Mouse (Mus musculus) mouse embryonic stem cell (cell line): ENCODE data around the gene Mlip.
"Not testable (repeated sequence)": the region's sequence is repeated elsewhere in the genome, so short reads cannot be mapped to it uniquely, and the experiment has no call there.

Source experiments
- in situ Hi-C, 2 experiments: fragments of 300-500 bp; cut with MboI; formaldehyde crosslinking; loops; 1 replicate in 1 of 2; 3 replicates in 1 of 2; pipeline ENCODE4 v1.14.3; 2019 to 2020; ENCODE audit warnings: low sequenced_read_pairs in 2 of 2, low pct_unique_long_range_greater_than_20kb in 1 of 2, mixed read lengths in 1 of 2; ENCODE audit not compliant: unreplicated experiment in 1 of 2

Mlip gene

DNA sequence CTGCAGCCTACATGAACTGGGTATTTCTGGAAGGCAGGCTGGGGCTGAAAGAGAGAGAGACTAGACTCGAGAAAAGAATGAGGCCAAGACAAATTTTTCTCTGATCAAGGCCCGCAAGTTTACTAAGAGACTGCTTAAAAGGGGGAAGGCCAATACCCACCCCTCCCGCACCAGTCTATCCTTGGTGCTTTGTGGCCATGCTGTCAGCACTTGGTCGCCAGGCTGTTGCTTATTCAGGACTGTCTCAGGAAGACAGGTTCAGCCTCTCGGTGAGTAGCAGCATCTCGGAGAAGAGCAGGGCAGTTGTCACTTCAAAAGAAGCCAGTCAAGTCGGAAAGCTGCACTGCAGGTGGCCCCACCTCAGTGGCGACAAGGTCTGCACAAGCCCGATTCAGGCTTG lies 11.9 kb upstream of the Mlip start:
- in situ Hi-C loops = not testable (repeated sequence)

DNA sequence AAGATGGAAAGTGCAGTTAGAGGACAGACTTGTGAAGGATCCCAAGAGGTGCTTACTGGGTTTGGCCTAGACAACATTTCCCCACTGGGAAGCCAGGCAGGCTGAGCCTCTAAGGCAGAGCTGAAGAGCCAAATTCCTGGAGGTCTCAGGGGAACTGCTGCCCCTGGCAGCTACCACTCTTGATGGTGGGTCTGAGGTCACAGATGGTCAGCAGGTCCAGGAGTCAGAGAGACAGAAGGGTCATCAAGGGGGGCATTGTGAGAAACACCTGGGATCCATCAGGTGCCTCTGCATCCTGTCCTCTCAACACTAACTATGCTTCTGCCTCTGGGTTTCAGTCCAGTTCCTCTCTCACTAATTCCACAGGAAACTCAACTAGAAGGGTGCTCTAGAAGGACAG lies 10.1 kb upstream of the Mlip start:
- in situ Hi-C loops = no loop called here

DNA sequence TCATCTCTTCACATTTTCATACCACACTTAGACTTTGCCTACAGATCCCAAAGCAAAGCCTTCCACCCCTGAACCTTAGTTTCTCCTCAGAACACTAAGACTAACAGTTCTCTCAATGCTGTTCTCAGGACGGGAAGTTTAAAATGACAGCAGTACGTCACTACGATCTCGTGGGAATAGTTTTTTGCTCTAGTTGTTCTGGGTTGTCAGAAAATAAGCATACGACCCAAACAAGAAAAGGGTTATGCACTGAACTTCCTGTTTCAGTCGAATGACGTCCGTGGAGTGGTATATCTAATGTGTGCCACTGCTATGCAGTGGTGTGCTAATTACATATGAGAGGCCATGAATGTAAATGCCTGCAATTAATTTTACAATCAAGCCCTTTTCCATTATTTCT lies 7.9 kb upstream of the Mlip start:
- in situ Hi-C loops = no loop called here

DNA sequence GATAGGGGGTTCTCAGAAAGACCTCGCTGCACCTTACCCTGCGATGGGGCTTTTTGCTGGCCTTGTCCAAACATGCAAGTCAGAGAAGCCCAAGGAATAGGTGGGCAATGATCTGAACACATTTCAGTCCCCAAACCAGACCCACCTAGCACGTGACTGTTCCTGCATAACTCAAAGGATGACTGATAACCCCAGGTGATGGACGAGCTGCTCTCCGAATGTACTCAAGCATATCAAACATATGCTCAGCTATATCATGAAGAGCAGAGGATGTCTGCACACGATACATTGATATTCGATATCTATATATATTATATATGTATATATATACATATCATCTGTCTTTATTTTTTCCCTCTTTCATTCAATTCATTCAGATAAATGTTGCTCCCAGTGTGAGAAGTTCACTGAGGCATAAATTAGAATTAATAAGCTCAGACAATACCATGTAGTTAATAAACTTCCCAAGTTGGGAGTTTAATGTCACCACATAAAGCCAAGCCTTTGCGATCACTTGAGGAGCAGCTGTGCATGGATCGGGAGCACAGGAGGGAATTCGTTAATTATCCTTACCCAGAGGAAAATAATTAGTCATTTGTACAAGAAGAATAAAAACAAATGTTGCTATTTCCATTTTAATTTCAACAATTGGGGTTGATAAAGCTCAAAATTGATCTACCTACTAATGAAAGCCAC lies 6.7 kb upstream of the Mlip start:
- in situ Hi-C loops = no loop called here

DNA sequence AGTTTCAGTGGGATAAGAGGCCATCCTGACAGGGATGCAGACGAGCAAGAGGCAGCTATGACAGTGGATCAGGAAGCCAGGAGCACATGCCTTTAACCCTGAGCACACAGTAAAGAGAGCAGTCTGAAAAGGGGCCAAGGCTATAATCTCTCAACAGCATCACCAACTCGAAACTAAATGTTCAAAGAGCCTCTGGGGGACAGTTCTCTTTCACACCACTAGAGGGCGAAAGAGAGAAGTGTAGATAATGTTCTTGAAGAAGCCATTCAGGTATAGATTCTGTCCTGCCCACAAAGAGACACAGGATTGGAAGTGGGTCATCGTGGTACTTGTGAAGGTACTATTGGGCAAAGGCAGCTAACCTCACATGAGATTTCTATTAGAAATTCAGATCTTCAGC lies 1.2 kb upstream of the Mlip start:
- in situ Hi-C loops = no loop called here

DNA sequence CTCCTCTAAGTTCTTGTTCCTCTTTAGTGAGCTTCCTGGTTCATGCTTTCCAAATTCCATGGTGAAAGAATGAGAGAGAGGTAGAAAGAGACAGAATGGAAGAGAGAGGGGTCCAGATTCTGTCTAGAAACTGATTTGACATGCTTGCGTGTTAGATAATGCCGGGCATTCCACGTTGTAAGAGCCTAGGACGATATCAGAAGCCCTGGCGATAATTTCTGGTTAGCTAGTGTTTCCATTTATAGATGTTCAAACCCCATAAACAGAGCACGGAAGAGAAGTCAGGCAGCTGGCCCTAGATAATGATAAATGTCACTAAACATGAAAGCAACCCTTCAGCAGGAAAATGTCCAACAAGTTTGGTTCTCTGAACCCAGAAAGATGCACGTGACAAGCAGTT lies 5.1 kb downstream of the Mlip start:
- in situ Hi-C loops = no loop called here

DNA sequence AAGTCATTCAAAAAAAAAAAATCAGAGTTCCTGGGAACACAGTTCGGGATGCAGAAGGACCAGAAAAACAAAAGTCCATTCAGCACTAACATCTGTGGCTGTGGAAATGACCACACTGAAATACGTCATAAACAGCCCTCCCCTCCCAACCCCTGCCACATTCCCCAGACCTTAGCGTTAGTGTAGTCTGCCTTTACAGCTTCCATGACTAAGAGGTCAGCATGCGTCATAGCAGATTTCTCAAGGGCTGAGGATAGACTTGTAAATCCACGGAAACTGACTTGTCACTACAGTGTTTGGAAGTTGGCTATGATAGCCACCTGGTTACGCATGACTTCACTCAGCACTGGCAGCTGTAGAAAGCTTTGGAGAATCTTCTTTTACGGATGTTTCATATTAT lies 8.5 kb downstream of the Mlip start:
- in situ Hi-C loops = no loop called here

DNA sequence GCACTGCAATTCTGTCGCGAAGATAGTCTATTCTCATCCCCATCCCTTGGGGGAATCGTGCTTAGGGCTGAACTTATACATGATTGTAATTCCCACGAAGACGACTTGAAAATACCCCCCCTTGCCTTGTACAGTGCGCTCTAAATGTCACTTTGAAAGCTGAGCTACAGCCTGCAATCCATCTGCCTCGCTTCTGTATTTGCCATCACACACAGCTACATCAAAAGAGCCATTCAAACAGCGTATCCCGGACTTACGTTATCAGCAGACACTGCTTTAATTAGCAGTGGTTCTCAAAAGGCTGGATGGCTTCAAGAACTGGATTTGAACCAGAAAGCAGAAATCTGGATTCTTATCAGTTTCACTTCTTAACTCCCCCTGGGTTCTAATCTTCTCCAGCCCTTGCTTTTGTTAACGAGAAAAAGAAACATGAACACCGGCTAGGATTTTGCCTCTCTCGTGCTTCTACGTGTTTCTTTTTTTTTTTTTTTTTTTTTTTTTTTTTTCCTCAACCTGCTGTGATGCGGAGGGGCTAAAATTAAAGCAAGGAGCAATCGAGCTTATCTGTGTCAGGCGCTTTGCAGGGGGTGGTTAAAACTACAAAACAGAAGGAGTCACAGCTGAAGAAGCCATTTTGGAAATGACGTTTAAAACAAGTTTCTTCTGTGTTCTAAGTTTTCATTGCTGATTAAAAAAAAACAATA lies 12.5 kb downstream of the Mlip start:
- in situ Hi-C loops = no loop called here

DNA sequence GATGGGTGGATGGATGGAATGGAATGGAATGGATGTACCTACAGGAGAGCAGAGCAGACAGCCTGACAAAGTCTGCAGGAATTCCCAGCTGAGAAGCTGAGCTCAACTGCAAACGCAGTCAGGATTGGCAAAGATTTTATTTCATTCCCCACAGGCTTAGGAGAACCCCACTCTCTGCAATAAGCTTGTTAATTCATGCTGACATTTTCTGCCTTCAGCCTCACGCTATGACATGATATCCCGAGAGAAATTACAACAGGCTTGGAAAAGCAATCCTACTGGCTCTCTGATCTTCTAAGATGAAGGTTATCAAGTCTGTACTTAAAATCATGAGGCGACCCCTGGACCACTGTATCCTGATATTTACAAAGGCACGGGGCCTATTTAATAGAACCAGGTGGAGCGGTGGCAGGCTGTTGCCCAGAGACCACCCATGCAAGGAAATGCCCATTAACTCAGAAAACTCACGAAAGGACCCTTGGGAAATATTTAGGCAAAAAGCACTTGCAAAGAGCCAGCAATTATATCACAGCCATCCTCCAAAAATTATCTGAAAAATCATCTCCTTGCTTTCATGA lies 13.1 kb downstream of the Mlip start:
- in situ Hi-C loops = no loop called here

DNA sequence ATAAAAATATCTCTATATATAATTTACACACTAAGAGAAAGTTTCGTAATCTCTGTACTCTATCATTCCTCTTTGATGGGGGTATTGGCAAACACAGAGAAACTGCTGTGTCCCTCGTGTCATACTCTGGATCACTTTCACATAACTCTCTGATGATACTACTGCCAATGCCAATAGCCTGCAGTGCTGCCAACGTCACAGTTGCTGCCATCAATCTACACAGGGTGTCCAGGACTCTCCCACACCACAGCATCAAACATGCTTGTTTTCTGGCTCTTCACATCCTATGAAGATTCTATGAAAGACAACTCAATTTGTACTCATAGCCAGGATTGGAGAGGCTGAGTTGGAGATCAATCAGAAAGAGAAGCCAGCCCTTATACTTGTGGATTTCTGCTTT lies 17.4 kb downstream of the Mlip start:
- in situ Hi-C loops = no loop called here

DNA sequence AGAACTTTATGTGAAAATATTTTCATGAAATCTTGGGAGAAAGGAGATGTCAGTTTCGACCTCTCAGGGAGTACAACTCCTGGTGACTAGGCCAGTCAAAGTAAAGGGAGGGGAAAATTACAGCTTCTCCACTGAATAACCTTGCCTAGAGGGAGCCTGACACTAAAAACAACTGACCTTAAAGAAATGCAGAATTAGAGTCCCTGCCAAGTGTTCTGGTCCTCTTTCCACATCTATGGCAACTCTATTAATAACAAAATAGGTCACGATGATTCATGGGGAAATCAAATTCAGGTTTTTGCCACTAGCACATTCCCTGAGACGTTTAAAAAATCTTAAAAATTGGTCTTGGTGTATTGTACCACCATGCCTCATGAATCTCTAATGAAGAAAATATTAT lies 34.4 kb downstream of the Mlip start:
- in situ Hi-C loops = no loop called here

DNA sequence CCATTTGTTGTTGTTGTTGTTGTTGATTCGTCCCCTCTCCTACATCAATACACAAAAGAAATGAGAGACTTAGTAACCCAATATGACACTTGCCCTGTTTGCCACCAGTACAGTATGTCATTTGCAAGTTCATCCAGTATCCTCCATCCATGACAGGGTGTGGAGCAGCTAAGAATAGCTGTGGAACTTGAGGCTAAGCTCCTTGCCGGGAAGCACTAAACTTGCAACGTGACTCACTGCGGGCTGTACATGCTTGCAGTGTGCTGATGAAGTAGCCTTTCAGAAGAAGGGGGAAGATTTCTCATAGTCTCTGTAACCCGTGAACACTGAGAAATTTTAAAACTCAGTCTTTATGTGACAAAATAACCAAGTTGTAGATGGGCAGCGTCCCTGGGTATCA lies 42.2 kb downstream of the Mlip start:
- in situ Hi-C loops = no loop called here

DNA sequence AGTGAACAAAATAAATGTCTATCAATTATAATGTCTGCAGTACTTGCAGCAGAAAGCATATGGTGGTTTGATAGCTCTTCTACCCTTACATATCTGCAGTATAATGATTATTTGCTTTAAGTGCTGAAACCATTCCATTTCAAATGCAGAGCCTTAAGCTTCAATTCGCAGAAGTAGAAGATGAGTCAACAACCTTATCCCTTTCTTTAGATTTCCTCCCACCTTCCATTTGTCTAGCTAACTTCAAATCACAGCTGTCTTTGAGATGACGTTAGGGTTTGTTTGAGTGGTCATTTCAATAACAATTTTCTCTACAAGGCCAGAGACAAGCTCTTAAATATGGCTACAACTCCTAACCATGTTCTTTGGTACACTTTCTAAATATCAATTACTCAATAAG lies 47.4 kb downstream of the Mlip start:
- in situ Hi-C loops = no loop called here

DNA sequence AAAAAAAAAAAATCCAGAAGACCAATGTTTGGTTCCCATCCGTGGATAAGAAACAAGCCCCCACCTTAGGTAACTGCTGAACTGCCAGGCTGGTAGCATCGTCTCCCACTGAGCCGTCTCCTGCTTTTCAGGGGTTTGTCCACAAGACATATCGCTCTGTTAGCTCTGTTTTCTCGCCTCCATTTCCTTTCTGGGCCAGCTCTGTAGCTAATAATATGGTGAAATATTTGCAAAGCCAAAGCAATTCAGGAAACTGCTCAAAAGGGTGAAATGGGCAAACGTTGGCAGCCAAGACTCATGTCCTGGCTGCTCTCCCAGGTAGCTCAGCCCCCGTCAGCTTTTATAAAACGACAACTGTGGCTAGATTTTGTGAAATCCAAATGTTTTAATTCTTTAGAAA lies 50.4 kb downstream of the Mlip start:
- in situ Hi-C loops = no loop called here

DNA sequence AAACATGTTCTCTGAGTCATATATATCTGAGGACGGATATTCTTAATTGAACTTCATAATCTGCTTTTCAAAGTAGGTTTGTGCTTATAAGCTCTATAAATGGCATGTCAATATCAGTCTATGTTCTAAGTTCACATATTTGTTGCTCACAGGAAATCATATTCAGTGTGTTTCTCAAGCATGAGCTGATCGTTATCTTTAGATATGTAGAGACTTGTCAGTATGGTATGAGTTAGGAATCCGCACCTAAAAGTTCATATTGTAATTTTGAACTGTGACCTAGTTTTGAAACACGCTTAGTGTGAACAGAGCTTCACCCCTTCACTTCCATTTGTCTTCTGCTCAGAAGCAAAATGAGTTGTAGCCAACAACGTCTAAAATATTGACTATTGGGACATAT lies 64.8 kb downstream of the Mlip start:
- in situ Hi-C loops = no loop called here

DNA sequence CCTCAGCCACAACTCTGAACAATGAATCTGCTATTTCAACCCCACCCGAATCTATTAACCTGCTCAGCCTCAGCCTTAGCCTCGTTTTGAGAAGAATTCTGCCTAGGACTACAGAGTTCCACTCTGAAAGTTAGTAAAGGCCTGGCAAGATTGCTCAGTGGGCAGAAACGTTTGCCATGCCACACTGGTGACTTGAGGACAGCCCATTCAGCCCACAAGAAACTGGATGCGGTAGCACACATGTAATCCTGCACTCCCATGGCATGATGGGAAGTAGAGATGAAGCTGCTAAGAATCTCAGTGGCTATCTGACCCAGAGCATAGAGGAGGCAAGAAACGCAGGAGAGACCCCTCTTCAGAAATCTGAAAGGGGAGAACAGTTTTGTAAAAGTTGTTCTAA lies 73.4 kb downstream of the Mlip start:
- in situ Hi-C loops = no loop called here

DNA sequence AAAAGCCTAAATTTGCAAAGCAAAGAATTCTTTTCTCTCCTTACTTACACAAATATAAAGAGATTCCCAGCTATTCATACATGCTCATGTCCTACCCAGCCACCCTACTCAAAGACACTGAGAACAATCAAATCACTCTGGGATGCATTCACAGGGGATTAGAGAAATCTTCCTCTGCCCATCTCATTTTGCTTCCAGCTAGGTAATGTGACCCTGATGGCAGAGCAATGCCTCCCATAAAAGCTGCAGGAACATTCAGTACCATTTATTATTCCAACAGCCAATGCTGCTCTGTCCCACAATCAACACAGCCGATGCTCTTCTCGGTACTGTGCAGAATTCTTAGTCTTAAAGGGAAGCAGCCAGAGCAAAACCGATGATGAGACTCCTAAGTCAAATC lies 74.7 kb downstream of the Mlip start:
- in situ Hi-C loops = no loop called here

DNA sequence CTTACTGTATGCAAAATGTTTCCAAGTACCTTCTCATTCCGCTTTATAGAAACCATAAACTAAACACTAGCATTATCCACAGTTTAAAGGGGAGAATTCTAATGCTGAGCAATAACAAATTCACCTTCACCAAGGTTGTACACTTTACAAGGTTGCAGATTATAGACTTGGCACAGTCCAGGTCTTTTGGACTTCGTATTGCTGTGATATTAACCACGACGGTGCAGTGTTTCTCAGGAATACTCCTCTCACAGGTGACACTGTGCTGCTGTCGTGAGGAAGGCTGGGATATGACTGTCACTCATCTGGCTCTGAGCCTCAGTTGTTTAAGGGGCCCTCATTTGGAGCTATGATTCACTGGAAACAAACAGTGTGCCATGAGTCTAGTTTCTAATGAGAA lies 75.5 kb downstream of the Mlip start:
- in situ Hi-C loops = no loop called here

DNA sequence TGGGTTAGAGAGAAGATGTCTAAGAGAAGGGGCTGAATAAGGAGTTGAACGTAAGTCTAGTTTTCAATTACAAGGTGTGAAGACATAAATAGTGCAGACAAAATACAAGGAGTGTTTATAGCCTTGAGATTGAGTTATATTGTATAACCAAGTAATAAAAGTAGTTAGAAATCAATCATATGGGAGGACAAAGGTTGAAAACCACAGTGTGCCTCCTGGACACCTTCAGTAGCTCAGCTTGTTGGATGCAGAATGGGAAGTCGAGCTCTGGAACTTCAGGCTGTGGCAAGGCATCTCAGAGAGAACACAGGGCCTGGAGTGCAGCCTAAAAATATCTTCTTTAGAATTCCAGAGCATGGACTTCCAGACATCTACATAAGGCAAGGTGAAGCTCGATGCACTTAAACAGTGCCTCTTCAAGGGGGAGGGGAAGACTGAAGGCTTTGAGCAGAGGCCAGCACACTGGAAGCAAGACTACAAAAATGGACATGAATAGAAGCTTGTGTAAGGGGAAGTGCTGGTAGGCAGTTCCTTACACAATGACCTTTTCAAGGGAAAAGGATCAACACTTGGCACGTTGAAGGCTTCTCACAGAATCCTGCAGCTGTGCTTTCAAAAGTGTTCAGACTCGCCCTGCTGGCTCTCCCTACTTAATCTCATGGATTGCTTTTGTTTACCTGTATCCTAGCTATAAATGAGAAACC lies 76.2 kb downstream of the Mlip start:
- in situ Hi-C loops = no loop called here

DNA sequence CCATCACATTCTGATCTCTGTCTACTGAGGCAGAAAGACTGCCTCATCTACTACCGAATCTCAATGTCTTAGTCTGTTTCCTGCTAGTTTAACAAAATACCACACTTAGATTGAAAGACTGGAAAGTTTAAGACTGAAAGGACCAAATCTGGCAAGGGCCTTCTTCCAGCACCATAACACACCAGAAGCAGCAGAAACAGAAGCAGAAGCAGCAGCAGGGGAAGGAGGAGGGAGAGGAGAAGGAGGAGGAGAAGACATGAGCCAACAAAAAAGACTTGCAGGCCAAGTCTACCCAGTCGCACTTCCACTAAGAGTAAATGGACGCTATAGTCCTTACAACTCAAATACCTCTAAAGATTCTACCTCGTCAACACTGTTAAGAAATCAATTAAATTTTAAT lies 80.0 kb downstream of the Mlip start:
- in situ Hi-C loops = no loop called here
